Mouse (Mus musculus) intestine, embryonic 15.5 days (tissue): ENCODE data around the gene Il27. TPM values are rescaled to one million over a fixed set of nuclear protein-coding genes. Genes with fewer than 3 reads are reported as not detected.
"Not testable (repeated sequence)": the region's sequence is repeated elsewhere in the genome, so short reads cannot be mapped to it uniquely, and the experiment has no call there.

Experiments used
- ATAC-seq: fragments of 200-750 bp; cut with Nextera tagmentation; 2 replicates; pipeline ENCODE4 v1.8.0; 2017; ENCODE audit warnings: moderate TSS enrichment, moderate library complexity
- H3K27ac ChIP-seq: fragments of 300-500 bp; sonication (generic); 2 replicates; pipeline ENCODE4 v1.5.1; 2015; ENCODE audit warnings: mild to moderate bottlenecking, inconsistent platforms
- H3K27me3 ChIP-seq: fragments of 300-500 bp; sonication (generic); replicated peaks from 2 replicates; pipeline ENCODE4 v1.6.1; 2015; ENCODE audit warnings: inconsistent platforms
- H3K36me3 ChIP-seq: fragments of 300-500 bp; sonication (generic); 2 replicates; pipeline ENCODE4 v1.6.1; 2015; ENCODE audit warnings: inconsistent platforms
- H3K4me1 ChIP-seq: fragments of 300-500 bp; sonication (generic); replicated peaks from 2 replicates; pipeline ENCODE4 v1.6.1; 2015; ENCODE audit warnings: inconsistent platforms
- H3K4me2 ChIP-seq: fragments of 300-500 bp; sonication (generic); replicated peaks from 2 replicates; pipeline ENCODE4 v1.6.1; 2015; ENCODE audit warnings: mild to moderate bottlenecking, inconsistent platforms
- H3K4me3 ChIP-seq: fragments of 300-500 bp; sonication (generic); replicated peaks from 2 replicates; pipeline ENCODE4 v1.5.1; 2015; ENCODE audit warnings: inconsistent platforms
- H3K9ac ChIP-seq: fragments of 300-500 bp; sonication (generic); 2 replicates; pipeline ENCODE4 v1.6.1; 2015; ENCODE audit warnings: inconsistent platforms
- H3K9me3 ChIP-seq: fragments of 300-500 bp; sonication (generic); 2 replicates; pipeline ENCODE4 v1.6.1; 2016; ENCODE audit warnings: inconsistent platforms
- WGBS: fragments of 180-500 bp; shearing (Covaris S2); methylation state at CpG from one replicate; pipeline ENCODE4 v1.1.7; 2015; 5-methylcytosine and 5-hydroxymethylcytosine counted together
- polyA plus RNA-seq: library from polyadenylated mRNA; unstranded; fragments of >200 nt; fragmentation: Nextera tagmentation; extraction: Ambion mirVana; gene quantifications from 2 replicates; pipeline ENCODE4 v1.2.1, GENCODE M21; 2015

The Il27 gene
- not detected in 2 replicates for polyA plus RNA-seq

DNA sequence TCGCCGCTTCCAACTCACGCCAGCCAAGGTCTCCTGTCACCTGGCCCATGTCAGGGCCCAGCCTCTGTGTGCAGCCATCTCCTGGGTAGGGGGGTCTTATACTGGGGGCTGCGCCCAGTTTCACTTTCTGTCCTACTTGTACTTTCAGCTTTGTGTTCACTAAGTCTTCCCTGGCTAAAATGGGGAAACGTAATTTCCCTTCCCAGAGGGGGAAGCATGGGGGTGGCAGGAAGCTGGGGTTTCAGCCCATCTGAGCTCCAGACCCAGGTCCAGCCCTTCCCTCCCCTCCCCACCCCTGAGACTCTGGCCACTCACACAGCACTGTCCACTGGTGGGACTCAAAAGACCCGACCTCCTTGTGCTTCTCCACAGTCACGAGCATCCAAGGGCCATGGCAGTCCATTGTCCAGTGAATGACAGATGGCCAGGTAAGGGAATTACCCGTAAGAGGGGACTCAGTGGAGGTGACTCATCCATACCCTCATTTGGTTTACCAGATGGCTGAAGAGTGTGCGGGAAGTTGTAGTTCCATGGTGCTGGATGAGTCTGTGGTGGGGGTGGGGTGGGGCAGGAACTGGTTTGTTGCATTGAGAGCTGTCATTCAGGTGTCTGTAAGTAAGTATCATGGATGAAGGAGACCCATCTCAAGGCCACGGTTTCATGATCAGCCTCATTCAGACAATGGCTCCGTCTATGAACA is at the start of gene Il27:
Gene Il27, minus strand, starts transcription at position 80 of the 700 bp plus-strand sequence.
- Histone ChIP-seq H3K36me3 (no peaks in the 10 kb centered on the region), H3K27ac (no peak within 1 kb of the TSS), H3K4me3 (no peak within 1 kb of the TSS), H3K9me3 (no peaks in the 10 kb centered on the region), H3K27me3 (no peaks in the 10 kb centered on the region), H3K4me1 (no peaks in the 10 kb centered on the region), H3K9ac (no peak within 1 kb of the TSS), H3K4me2 (no peak within 1 kb of the TSS)
- ATAC-seq: no peak
- WGBS: 78% methylated on average over 11 of the region's 11 CpGs

DNA sequence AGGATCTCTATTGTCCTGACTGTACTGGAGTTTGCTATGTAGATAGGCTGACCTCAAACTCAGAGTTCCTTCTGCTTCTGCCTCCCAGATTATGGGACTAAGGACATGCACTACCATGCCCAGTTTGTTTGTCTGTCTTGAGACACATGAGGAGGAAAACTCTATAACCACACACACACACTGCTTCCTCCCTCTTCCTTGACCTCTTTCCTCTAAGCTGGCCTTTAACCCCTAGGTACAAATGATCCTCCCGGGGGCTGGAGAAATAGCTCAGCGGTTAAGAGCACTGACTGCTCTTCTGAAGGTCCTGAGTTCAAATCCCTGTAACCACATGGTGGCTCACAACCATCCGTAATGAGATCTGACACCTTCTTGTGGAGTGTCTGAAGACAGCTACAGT is 49.6 kb upstream of the Il27 start:
- H3K4me2 ChIP-seq: no peak overlapping the region
- no peak overlapping the region for H3K9ac ChIP-seq
- H3K27me3 ChIP-seq: no peaks in the 10 kb centered on the region
- no peak overlapping the region for H3K27ac ChIP-seq
- 71% methylated on average over 3 of the region's 3 CpGs for WGBS
- H3K36me3 ChIP-seq: no peaks in the 10 kb centered on the region
- no peak overlapping the region for H3K4me3 ChIP-seq
- peaks cover 5% of the 10 kb centered on the region; the same call in 1 of the 2 replicates for H3K4me1 ChIP-seq
- no peak for ATAC-seq
- no peaks in the 10 kb centered on the region for H3K9me3 ChIP-seq

DNA sequence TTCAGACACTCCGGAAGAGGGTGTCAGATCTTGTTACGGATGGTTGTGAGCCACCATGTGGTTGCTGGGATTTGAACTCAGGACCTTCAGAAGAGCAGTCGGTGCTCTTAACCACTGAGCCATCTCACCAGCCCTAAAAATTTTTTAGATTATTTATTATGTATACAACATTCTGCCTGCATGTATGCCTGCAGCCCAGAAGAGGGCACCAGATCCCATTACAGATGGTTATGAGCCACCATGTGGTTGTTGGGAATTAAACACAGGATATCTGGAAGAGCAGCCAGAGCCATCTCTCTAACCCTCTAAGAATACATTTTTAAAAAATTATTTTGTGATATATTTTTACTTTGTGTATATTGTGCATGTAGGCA is 48.5 kb upstream of the Il27 start:
- H3K4me1 ChIP-seq, H3K27me3 ChIP-seq, H3K36me3 ChIP-seq, H3K9ac ChIP-seq, H3K4me2 ChIP-seq, ATAC-seq, H3K9me3 ChIP-seq, H3K27ac ChIP-seq, H3K4me3 ChIP-seq: not testable (repeated sequence)
- 65% methylated on average over 3 of the region's 3 CpGs for WGBS

DNA sequence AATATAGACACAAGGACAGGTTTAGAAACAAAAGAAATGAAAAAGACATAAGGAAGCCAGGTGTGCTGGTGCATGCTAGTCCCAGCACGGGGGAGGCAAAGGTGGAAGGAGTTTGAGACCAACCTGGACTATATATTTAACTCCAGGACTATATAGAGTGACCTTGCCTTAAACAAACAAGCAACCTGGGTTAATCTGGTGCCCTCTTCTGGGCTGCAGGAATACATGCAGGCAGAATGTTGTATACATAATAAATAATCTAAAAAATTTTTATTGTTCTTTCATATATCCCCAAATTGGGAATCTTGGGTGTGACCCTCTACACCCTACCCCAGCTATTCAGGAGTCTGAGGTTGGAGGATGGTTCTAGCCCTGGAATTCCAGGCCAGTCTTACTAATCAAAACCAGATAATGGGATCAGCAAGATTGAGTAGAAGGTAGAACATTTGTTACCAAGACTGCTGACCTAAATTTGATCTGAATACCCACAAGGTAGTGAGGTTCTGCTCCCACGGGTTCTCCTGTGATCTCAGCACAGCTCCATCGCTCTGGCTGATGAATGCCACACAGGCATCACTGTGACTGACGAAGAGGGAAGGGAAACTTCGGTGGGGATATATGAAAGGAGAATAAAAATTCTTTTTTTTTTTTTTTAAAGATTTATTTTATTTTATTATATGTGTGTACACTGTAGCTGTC is 48.0 kb upstream of the Il27 start:
- ATAC-seq: no peak

DNA sequence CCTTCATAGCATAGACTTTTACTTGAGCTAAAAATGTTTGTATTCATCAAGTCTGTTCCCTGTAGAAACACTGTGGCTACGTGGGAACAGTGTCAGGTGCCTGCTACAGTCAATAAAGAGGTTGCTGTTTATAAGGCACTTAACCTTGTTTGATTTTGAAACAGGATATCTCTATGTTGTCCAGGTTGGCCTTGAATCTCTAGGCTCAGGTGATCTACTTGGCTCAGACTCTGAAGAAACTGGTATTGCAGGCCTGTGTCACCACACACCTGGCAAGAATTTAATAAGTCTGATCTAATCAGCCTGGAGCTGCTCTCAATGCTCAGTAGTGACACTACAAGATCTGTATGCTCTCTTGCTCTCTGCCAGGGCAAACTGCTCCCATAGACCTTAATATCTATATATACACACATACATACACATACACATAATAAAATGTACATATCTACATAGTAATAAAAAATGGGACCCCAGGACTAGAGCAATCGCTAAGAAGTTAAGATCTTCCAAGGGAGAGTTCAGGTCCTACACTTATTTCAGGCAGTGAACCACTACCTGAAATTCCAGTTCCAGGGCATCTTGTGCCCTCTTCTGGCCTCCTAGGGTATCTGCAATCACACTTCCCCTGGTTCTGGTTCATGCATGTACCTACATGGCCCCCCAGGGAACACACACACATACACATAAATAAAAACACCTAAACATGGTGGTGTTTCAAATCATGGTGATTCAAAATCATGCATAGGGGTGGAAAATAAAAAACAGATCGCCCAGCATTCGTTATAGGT is 42.2 kb upstream of the Il27 start:
- no peak overlapping the region for H3K4me3 ChIP-seq
- peak; percentile 73 for ATAC-seq
- no peak overlapping the region for H3K9ac ChIP-seq
- no peaks in the 10 kb centered on the region for H3K9me3 ChIP-seq
- 0 out of 2 replicates have a peak, but pooled peaks cover 3% of the 10 kb centered on the region for H3K4me1 ChIP-seq
- no peaks in the 10 kb centered on the region for H3K36me3 ChIP-seq
- no peak overlapping the region for H3K4me2 ChIP-seq
- 8% methylated on average over 4 of the region's 4 CpGs for WGBS
- no peaks in the 10 kb centered on the region for H3K27me3 ChIP-seq
- no peak overlapping the region for H3K27ac ChIP-seq

More for the DNA sequence above, 48.0 kb upstream of the Il27 start:
- no peak overlapping the region for H3K27ac ChIP-seq
- H3K9me3 ChIP-seq: no peaks in the 10 kb centered on the region
- no peak overlapping the region for H3K4me2 ChIP-seq
- no peaks in the 10 kb centered on the region for H3K4me1 ChIP-seq
- H3K27me3 ChIP-seq: no peaks in the 10 kb centered on the region
- H3K4me3 ChIP-seq: no peak overlapping the region
- 74% methylated on average over 5 of the region's 5 CpGs for WGBS
- H3K9ac ChIP-seq: no peak overlapping the region
- no peaks in the 10 kb centered on the region for H3K36me3 ChIP-seq

DNA sequence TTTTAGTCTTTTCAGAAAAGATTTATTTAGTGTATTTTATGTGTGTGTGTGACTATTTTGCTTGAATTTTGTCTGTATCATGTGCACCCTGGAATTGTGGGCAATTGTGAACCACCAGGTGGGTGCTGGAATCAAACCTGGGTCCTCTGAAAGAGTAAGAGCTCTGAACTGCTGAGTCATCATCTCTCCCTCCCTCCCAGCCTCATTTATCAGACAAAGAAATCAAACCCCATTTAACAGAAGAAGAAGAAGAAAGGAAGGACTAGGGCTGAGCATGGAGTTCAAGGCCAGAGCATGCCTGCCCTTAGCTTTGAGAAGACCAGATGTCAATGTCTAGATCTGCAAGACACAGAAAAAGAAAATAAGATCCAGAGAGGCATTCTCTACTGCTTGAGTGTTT is 40.6 kb upstream of the Il27 start:
- H3K27me3 ChIP-seq: no peaks in the 10 kb centered on the region
- no peak overlapping the region for H3K9ac ChIP-seq
- H3K4me1 ChIP-seq: 0 out of 2 replicates have a peak, but pooled peaks cover 5% of the 10 kb centered on the region
- H3K27ac ChIP-seq: no peak overlapping the region
- no peak overlapping the region for H3K4me3 ChIP-seq
- H3K9me3 ChIP-seq: no peaks in the 10 kb centered on the region
- no peak for ATAC-seq
- H3K36me3 ChIP-seq: no peaks in the 10 kb centered on the region
- H3K4me2 ChIP-seq: no peak overlapping the region

DNA sequence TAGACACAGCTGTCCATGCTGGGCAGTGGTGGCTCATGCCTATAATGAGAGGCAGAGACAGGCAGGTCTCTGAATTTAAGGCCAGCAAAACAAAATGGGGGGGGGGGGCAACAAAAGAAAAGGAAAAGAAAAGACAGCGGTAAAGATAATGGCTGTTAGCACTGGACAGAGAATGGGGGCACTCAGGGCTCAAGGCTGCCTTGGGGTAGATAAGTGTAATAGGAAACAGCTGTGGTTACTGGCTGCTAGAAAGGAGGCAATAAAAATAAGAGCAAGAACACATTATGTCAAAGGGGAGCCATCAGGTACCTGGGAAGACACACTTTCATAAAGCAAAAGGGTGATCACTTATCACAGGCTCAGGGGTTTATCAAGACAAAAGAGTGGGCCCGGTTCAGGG is 37.7 kb upstream of the Il27 start:
- no peaks in the 10 kb centered on the region for H3K9me3 ChIP-seq
- no peak for ATAC-seq

DNA sequence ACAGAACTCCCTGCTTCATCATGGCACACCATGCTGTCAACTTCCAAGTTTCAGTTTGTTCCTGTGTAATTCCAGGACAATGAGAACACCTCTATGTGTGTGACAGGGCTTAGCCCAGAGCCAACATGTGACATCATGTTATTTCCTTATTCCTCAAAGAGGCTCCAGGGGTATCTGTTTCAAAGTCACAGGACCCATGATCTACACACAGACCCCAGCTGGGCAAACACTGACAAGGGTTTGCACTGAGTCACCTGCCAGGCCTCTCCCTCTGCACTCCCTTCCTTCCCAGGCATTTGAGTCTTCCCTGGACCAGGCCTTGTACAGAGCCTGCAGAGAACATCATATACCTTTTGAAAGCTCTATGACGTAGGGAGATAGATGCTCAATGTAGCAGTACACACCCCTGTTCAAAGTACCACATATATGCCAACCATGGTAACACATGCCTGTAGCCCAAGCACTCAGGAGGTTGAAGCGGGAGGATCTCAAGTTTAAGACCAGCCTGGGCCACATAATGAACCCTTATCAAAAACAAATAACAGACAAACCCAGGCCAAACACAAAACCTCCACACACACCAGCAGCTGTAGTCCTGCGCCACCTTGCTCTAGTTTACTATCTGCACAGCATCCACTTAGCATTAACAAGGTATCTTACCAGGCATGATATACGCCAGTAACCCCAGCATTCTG is 36.2 kb upstream of the Il27 start, which contains the start of gene Nupr1:
Gene Nupr1, minus strand, starts transcription at position 38 of the 695 bp plus-strand sequence.
- Histone ChIP-seq H3K27me3 (no peaks in the 10 kb centered on the region), H3K27ac (0 out of 2 replicates have a peak within 1 kb of the TSS, but pooled peaks have one; percentile 29), H3K4me1 (0 out of 2 replicates have a peak, but pooled peaks cover 5% of the 10 kb centered on the region), H3K4me3 (no peak within 1 kb of the TSS), H3K36me3 (no peaks in the 10 kb centered on the region), H3K4me2 (no peak within 1 kb of the TSS), H3K9me3 (no peaks in the 10 kb centered on the region), H3K9ac (no peak within 1 kb of the TSS)
- WGBS: 83% methylated on average over 4 of the region's 4 CpGs
- ATAC-seq: peak; percentile 58

More for the DNA sequence above, 37.7 kb upstream of the Il27 start:
- Histone ChIP-seq H3K4me1 (0 out of 2 replicates have a peak, but pooled peaks cover 5% of the 10 kb centered on the region), H3K27ac (no peak overlapping the region), H3K4me3 (no peak overlapping the region), H3K36me3 (no peaks in the 10 kb centered on the region), H3K9ac (no peak overlapping the region), H3K4me2 (no peak overlapping the region), H3K27me3 (no peaks in the 10 kb centered on the region)
- WGBS: 64% methylated on average over 2 of the region's 2 CpGs

DNA sequence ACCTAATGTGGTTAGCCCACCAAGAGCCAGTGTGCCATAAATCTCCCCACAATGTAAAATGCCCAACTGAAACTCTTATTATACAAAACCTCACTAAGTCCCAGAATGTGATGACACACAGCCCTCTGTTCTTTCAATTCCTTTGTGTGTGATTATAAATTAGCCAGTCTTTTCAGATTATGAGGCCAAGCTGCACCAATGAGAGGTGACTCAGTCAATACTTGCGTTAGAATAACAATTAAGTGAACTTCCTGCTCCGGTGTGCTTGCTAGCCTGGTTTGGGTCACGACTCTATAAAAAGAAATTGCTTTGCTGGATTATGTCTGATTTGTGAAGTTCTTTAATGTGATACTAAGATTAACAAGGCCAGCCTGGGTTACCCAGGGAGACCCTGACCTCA is 35.2 kb upstream of the Il27 start:
- Histone ChIP-seq H3K4me2 (no peak overlapping the region), H3K27me3 (no peaks in the 10 kb centered on the region), H3K4me3 (no peak overlapping the region), H3K36me3 (no peaks in the 10 kb centered on the region), H3K9me3 (no peaks in the 10 kb centered on the region), H3K4me1 (peaks cover 13% of the 10 kb centered on the region), H3K27ac (0 out of 2 replicates have a peak overlapping the region, but pooled peaks have one; percentile 29), H3K9ac (no peak overlapping the region)
- ATAC-seq: no peak
- 39% methylated on average over 3 of the region's 3 CpGs for whole genome bisulfite sequencing

DNA sequence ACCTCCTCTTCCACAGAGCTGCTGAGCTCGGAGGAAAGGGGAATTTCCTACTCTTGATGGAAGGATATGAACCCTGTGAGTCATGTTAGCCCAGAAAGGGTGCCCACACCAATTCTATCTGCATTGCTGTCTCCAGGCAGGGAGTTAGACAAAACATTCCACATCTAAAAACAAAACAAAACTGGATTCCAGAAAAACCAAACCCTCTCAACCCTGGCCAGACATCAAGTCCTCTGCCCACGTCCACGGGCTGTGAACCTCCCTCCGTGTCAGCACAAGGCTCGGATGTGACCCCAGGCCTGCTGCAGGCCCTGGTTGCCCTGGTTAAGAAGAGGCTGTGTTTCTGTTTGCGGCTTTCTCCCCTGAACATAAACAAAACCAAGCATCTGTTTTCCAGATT is 33.4 kb upstream of the Il27 start:
- Histone ChIP-seq H3K4me1 (peaks cover 10% of the 10 kb centered on the region), H3K4me2 (no peak overlapping the region), H3K36me3 (no peaks in the 10 kb centered on the region), H3K4me3 (no peak overlapping the region), H3K27ac (no peak overlapping the region), H3K9ac (no peak overlapping the region), H3K9me3 (no peaks in the 10 kb centered on the region), H3K27me3 (no peaks in the 10 kb centered on the region)
- ATAC-seq: no peak
- 51% methylated on average over 6 of the region's 6 CpGs for WGBS

DNA sequence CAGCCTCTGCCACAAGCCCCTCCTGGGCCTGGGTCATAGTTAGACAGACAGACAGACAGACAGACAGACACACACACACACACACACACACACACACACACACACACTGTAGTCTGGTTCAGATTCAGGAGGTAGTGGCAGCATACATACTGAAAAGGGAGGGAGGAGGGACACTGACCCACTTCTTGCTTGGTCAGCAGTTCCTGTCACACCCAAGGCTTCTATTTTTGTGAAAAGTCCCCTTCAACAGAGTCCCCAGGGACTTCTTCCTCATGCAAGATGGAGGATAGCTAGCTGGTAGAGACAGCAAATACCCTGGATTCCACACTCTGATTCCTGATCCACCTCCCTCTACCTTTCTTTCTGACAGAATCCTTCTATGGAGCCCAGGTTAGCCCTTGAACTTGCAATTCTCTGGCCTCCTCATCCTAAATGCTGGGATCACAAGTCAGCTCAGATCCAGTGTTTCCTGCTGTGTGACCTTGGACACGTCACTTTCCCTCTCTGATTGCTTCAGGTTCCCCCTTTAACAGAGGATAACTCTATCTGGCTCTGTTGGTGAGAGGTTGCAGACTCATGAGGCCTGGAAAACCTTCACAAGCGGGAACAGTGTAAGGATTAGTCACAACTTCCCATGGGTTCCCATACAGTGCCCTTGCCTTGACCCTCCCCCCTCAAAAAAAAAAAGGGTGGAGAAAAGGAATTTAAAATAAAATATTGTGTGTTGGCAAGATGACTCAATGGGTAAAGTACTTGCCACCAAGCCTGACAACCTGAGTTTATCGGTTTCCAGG is 31.3 kb upstream of the Il27 start:
- H3K4me2 ChIP-seq: no peak overlapping the region
- peaks cover 10% of the 10 kb centered on the region for H3K4me1 ChIP-seq
- no peak overlapping the region for H3K27ac ChIP-seq
- no peak overlapping the region for H3K4me3 ChIP-seq
- no peaks in the 10 kb centered on the region for H3K27me3 ChIP-seq
- H3K9me3 ChIP-seq: no peaks in the 10 kb centered on the region
- no peak overlapping the region for H3K9ac ChIP-seq
- no peaks in the 10 kb centered on the region for H3K36me3 ChIP-seq
- ATAC-seq: no peak
- WGBS: 81% methylated on average over 3 of the region's 3 CpGs
